Mouse (Mus musculus) small intestine, adult 2 months (tissue): ENCODE measurements at regions not wholly inside any gene's neighbourhood (a gene's known extent, or its start where the extent isn't known, plus 50 kb on each side); places are given as distances from the start of the nearest gene placed in this dataset.

ENCODE experiments used
- CTCF ChIP-seq: fragments of 200-500 bp; IDR thresholded peaks from 2 replicates; pipeline ENCODE4 v1.5.1; 2012; ENCODE audit warnings: low read depth, mild to moderate bottlenecking, control low read depth, inconsistent platforms, low read length, moderate library complexity, mixed read lengths; ENCODE audit not compliant: insufficient replicate concordance, insufficient read length; ENCODE audit errors: extremely low read depth
- POLR2A ChIP-seq: fragments of 200-500 bp; IDR thresholded peaks from 2 replicates; pipeline ENCODE4 v1.6.1; 2012; ENCODE audit warnings: low read depth, mild to moderate bottlenecking, control low read depth, inconsistent platforms, low read length, moderate library complexity

GRCm38 (mm10) chr1:73259525-73260098, 243.9 kb upstream of the Tnp1 start:
- TF ChIP-seq POLR2A (no peak), CTCF (no peak)
